Mouse (Mus musculus): ENCODE measurements around the gene Mmp25. TPM values are rescaled to one million over a fixed set of nuclear protein-coding genes. Genes with fewer than 3 reads are reported as not detected.

Mmp25 gene
- total RNA-seq, 2 experiments from 2014 or later = 0.10 to 0.24 TPM

GRCm38 (mm10) chr17:23670516-23671074 lies 25.5 kb upstream of the Mmp25 start:
- intact Hi-C loops (cut with DNase I) = no loop called here

GRCm38 (mm10) chr17:23665511-23665910 lies 20.4 kb upstream of the Mmp25 start:
- intact Hi-C loops (cut with DNase I) = no loop called here
- no peak for DNase-seq

More at GRCm38 (mm10) chr17:23670516-23671074, 25.5 kb upstream of the Mmp25 start:
- DNase-seq = no peak

- no peak for DNase-seq
- intact Hi-C loops (cut with DNase I) = no loop called here
Observed at GRCm38 (mm10) chr17:23664556-23665021, 19.5 kb upstream of the Mmp25 start.

- no peak for DNase-seq
- intact Hi-C loops (cut with DNase I) = loop anchor here (2.0 kb wide), 1 partner anchor 45 kb away; no protein-coding TSS in a partner anchor
Observed at GRCm38 (mm10) chr17:23661526-23661925, 16.4 kb upstream of the Mmp25 start.

- DNase-seq = no peak
- intact Hi-C loops (cut with DNase I) = loop anchor here (2.0 kb wide), 1 partner anchor 46 kb away; no protein-coding TSS in a partner anchor
Observed at GRCm38 (mm10) chr17:23660876-23661200, 15.8 kb upstream of the Mmp25 start.

- intact Hi-C loops (cut with DNase I) = loop anchor here (2.0 kb wide), 1 partner anchor 47 kb away; no protein-coding TSS in a partner anchor
- peak; percentile 36 to 44 for DNase-seq
Observed at GRCm38 (mm10) chr17:23660117-23660875, 15.2 kb upstream of the Mmp25 start, which contains the start of gene Bicdl2. Bicdl2 (plus strand) TSS chr17:23660506.

GRCm38 (mm10) chr17:23658450-23658849 lies 13.4 kb upstream of the Mmp25 start:
- DNase-seq = no peak
- intact Hi-C loops (cut with DNase I) = no loop called here

GRCm38 (mm10) chr17:23654410-23654809 lies 9.3 kb upstream of the Mmp25 start:
- intact Hi-C loops (cut with DNase I) = no loop called here
- DNase-seq = no peak

GRCm38 (mm10) chr17:23654001-23654400 lies 8.9 kb upstream of the Mmp25 start:
- intact Hi-C loops (cut with DNase I) = no loop called here
- no peak for DNase-seq

GRCm38 (mm10) chr17:23653324-23653723 lies 8.2 kb upstream of the Mmp25 start:
- intact Hi-C loops (cut with DNase I) = no loop called here
- no peak for DNase-seq

GRCm38 (mm10) chr17:23651363-23651762 lies 6.3 kb upstream of the Mmp25 start:
- intact Hi-C loops (cut with DNase I) = no loop called here
- DNase-seq = no peak

GRCm38 (mm10) chr17:23645894-23646293 lies 817 bp upstream of the Mmp25 start:
- intact Hi-C loops (cut with DNase I) = no loop called here
- DNase-seq = no peak

GRCm38 (mm10) chr17:23631241-23631640 lies 13.8 kb downstream of the Mmp25 start:
- DNase-seq = no peak
- intact Hi-C loops (cut with DNase I) = loop anchor here (2.0 kb wide), 1 partner anchor 60 kb away; no protein-coding TSS in a partner anchor

- intact Hi-C loops (cut with DNase I) = loop anchor here (2.0 kb wide), 1 partner anchor 60 kb away; no protein-coding TSS in a partner anchor
- DNase-seq = peak; percentile 83 to 90
Observed at GRCm38 (mm10) chr17:23630195-23631020, 14.7 kb downstream of the Mmp25 start.

GRCm38 (mm10) chr17:23627813-23628212 lies 17.3 kb downstream of the Mmp25 start:
- no peak for DNase-seq
- intact Hi-C loops (cut with DNase I) = no loop called here

- no peak for DNase-seq
- intact Hi-C loops (cut with DNase I) = no loop called here
Observed at GRCm38 (mm10) chr17:23620351-23620750, 24.7 kb downstream of the Mmp25 start.

- intact Hi-C loops (cut with DNase I) = no loop called here
- no peak for DNase-seq
Observed at GRCm38 (mm10) chr17:23617087-23617486, 28.0 kb downstream of the Mmp25 start.

- DNase-seq = peak; percentile 55 to 67
- intact Hi-C loops (cut with DNase I) = loop anchor here (2.0 kb wide), 1 partner anchor 40 kb away; no protein-coding TSS in a partner anchor
Observed at GRCm38 (mm10) chr17:23610361-23610800, 34.7 kb downstream of the Mmp25 start.

GRCm38 (mm10) chr17:23609612-23610011 lies 35.5 kb downstream of the Mmp25 start:
- intact Hi-C loops (cut with DNase I) = loop anchor here (2.0 kb wide), 1 partner anchor 39 kb away; no protein-coding TSS in a partner anchor
- DNase-seq = no peak

GRCm38 (mm10) chr17:23605220-23605619 lies 39.9 kb downstream of the Mmp25 start:
- no peak for DNase-seq
- intact Hi-C loops (cut with DNase I) = no loop called here
